Mouse (Mus musculus) liver, adult 2 months (tissue): ENCODE measurements around the gene Zfp580.

Experiments
- CTCF ChIP-seq: fragments of 200-500 bp; IDR thresholded peaks from 2 replicates; pipeline ENCODE4 v1.5.1; 2011; ENCODE audit warnings: low read depth, low read length, control low read depth
- POLR2A ChIP-seq: fragments of 200-500 bp; IDR thresholded peaks from 2 replicates; pipeline ENCODE4 v1.6.1; 2011; ENCODE audit warnings: low read length, control low read depth; ENCODE audit not compliant: insufficient read depth; ENCODE audit errors: extremely low read depth

DNA sequence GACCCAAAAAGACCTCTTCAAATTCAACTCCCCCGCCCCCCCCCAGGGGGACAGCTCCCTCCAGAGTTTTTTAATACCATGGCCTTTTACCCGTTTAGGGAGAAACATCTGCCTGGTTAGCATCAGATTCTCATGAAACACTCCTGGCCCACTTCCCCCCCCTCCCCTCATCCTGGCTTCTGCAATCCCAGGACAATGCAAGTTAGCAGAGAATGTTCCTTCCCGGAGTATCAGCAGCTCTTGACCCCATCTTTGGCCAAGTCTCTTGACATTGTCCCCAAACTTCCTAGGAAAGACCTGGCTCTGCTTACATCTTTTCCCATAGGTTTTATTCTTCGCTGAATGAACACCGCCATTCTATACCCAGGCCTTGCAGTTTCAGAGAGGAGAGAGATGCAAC lies 30.1 kb upstream of the Zfp580 start:
- TF ChIP-seq POLR2A (no peak), CTCF (no peak)
